Mouse (Mus musculus) intestine, embryonic 16.5 days (tissue): ENCODE measurements around the gene March1. TPM values are rescaled to one million over a fixed set of nuclear protein-coding genes. Genes with fewer than 3 reads are reported as not detected.

Experiments
- ATAC-seq: fragments of 200-750 bp; cut with Nextera tagmentation; 2 replicates; pipeline ENCODE4 v1.8.0; 2017; ENCODE audit warnings: moderate TSS enrichment, moderate library complexity
- H3K27ac ChIP-seq: fragments of 300-500 bp; sonication (generic); 2 replicates; pipeline ENCODE4 v1.5.1; 2014; ENCODE audit warnings: mild to moderate bottlenecking, low read length
- H3K27me3 ChIP-seq: fragments of 300-500 bp; sonication (generic); replicated peaks from 2 replicates; pipeline ENCODE4 v1.6.1; 2014; ENCODE audit warnings: low read length, control low read depth, mixed read lengths; ENCODE audit not compliant: control insufficient read depth, insufficient read depth
- H3K36me3 ChIP-seq: fragments of 300-500 bp; sonication (generic); 2 replicates; pipeline ENCODE4 v1.6.1; 2014; ENCODE audit warnings: low read length, control low read depth; ENCODE audit not compliant: control insufficient read depth, insufficient read depth
- H3K4me1 ChIP-seq: fragments of 300-500 bp; sonication (generic); 2 replicates; pipeline ENCODE4 v1.6.1; 2014; ENCODE audit warnings: low read length, control low read depth, mixed read lengths; ENCODE audit not compliant: control insufficient read depth, insufficient read depth
- H3K4me2 ChIP-seq: fragments of 300-500 bp; sonication (generic); 2 replicates; pipeline ENCODE4 v1.6.1; 2014; ENCODE audit warnings: low read depth, low read length, control low read depth
- H3K4me3 ChIP-seq: fragments of 300-500 bp; sonication (generic); 2 replicates; pipeline ENCODE4 v1.5.1; 2014; ENCODE audit warnings: mild to moderate bottlenecking, low read length
- H3K9ac ChIP-seq: fragments of 300-500 bp; sonication (generic); 2 replicates; pipeline ENCODE4 v1.6.1; 2014; ENCODE audit warnings: low read depth, low read length
- H3K9me3 ChIP-seq: fragments of 300-500 bp; sonication (generic); 2 replicates; pipeline ENCODE4 v1.6.1; 2016; ENCODE audit warnings: low read length, control low read depth; ENCODE audit not compliant: control insufficient read depth
- WGBS: fragments of 180-500 bp; shearing (Covaris S2); extraction: QIAGEN DNeasy Blood & Tissue Kit; methylation state at CpG from one replicate; pipeline ENCODE4 v1.1.7; 2014; 5-methylcytosine and 5-hydroxymethylcytosine counted together
- polyA plus RNA-seq: library from polyadenylated mRNA; unstranded; fragments of >200 nt; fragmentation: Nextera tagmentation; extraction: Ambion mirVana; gene quantifications from 2 replicates; pipeline ENCODE4 v1.2.1, GENCODE M21; 2015

March1 gene
- polyA plus RNA-seq, 1 experiment from 2014 or later = 0.51 TPM

DNA sequence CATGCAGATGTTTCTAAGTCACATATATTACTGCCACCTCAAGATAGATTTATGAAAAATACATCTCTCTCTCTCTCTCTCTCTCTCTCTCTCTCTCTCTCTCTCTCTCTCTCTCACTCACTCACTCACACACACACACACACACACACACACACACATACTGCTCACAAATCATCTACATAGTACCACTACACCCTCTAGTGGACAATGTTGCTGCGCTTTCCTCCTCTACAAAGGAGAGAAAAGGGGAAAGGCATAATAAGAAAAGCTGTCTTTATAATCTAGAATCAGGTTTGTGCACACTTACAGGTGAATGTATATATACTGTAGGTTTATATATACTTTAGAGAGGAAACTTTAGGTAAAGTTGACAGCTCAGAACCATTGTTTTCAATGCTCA, 825.1 kb downstream of the March1 start:
- 39% methylated on average over 1 of the region's 1 CpGs for WGBS
- Histone ChIP-seq H3K9ac (no peak overlapping the region), H3K4me1 (no peaks in the 10 kb centered on the region), H3K9me3 (no peaks in the 10 kb centered on the region), H3K4me3 (no peak overlapping the region), H3K27ac (no peak overlapping the region), H3K27me3 (no peaks in the 10 kb centered on the region), H3K36me3 (no peaks in the 10 kb centered on the region), H3K4me2 (no peak overlapping the region)
- no peak for ATAC-seq

- WGBS = 73% methylated on average over 5 of the region's 5 CpGs
- Histone ChIP-seq H3K4me2 (no peak overlapping the region), H3K9me3 (no peaks in the 10 kb centered on the region), H3K4me3 (no peak overlapping the region), H3K27me3 (no peaks in the 10 kb centered on the region), H3K27ac (no peak overlapping the region), H3K9ac (no peak overlapping the region), H3K36me3 (no peaks in the 10 kb centered on the region), H3K4me1 (no peaks in the 10 kb centered on the region)
- ATAC-seq = no peak
These were observed 826.4 kb downstream of the March1 start for GRCm38 (mm10) chr8:66444141-66444540.

DNA sequence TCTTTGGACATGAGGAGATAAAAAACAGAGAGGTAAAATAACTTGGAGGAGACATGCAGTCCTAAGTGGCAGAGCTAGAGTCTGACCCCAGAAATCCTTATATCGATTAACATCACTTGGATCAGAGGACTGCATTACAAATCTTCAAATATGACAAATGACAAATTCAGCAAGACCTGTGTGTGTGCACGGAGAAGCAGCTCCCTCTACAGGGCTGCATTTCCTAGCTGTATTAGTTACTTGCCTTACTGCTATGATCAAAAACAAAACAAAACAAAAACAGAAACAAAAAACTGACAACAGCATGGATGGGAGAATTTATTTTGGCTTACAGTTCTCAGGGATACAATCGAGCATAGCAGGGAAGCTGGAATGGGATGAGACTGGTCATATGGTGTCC, 827.7 kb downstream of the March1 start:
- WGBS = 72% methylated on average over 3 of the region's 3 CpGs
- Histone ChIP-seq H3K4me3 (no peak overlapping the region), H3K9me3 (no peaks in the 10 kb centered on the region), H3K4me2 (no peak overlapping the region), H3K27ac (no peak overlapping the region), H3K36me3 (no peaks in the 10 kb centered on the region), H3K9ac (no peak overlapping the region), H3K27me3 (no peaks in the 10 kb centered on the region), H3K4me1 (no peaks in the 10 kb centered on the region)
- no peak for ATAC-seq

DNA sequence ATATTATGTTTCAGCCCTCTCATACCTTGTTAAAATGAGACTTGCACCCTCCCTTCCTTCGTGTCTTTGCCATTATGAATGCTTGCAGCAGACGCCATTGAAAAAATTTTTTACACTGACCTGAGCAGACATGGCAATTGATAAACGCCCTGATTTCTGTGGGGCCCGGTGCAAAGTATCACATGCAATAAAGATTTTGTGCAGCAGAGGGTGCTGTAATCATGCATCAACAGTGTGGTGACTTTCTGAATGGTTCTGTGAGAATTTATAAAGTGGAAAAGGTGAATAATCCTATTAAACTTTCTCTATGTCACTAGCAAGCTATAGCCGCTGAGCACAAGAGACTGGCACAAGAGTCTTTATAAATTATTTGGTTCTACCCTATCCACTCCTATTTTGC, 833.0 kb downstream of the March1 start:
- Histone ChIP-seq H3K4me1 (no peaks in the 10 kb centered on the region), H3K4me3 (no peak overlapping the region), H3K27me3 (no peaks in the 10 kb centered on the region), H3K36me3 (no peaks in the 10 kb centered on the region), H3K27ac (no peak overlapping the region), H3K9me3 (no peaks in the 10 kb centered on the region), H3K9ac (no peak overlapping the region), H3K4me2 (no peak overlapping the region)
- no peak for ATAC-seq
- WGBS = 17% methylated on average over 5 of the region's 5 CpGs

- no peak overlapping the region for H3K4me3 ChIP-seq
- no peak overlapping the region for H3K27ac ChIP-seq
- ATAC-seq = no peak
- no peaks in the 10 kb centered on the region for H3K36me3 ChIP-seq
- H3K4me1 ChIP-seq = no peaks in the 10 kb centered on the region
- no peak overlapping the region for H3K9ac ChIP-seq
- no peaks in the 10 kb centered on the region for H3K27me3 ChIP-seq
- no peaks in the 10 kb centered on the region for H3K9me3 ChIP-seq
- no peak overlapping the region for H3K4me2 ChIP-seq
These were observed 839.4 kb downstream of the March1 start for GRCm38 (mm10) chr8:66457057-66457456.

DNA sequence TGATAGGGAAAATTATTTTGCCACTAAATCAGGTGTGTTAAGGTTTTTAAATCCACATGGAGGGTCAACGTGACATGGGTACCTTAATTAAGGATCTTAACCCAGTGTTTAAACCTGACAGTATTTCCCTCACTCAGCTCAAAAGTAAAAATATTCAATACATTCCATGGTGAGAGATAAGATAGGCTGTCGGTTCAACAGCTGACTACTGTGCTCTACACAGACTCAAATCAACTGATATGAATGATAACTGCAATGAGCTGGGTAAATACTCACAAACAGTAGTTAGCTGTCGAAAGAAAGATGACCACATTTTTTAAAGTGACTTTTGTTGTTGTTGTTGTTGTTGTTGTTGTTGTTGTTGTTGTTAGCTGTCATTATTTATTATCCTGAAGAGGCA, 852.1 kb downstream of the March1 start:
- Histone ChIP-seq H3K27ac (no peak overlapping the region), H3K4me3 (no peak overlapping the region), H3K4me2 (no peak overlapping the region), H3K4me1 (no peaks in the 10 kb centered on the region), H3K9me3 (no peaks in the 10 kb centered on the region), H3K36me3 (no peaks in the 10 kb centered on the region), H3K27me3 (no peaks in the 10 kb centered on the region), H3K9ac (no peak overlapping the region)
- ATAC-seq = no peak
- 73% methylated on average over 3 of the region's 3 CpGs for WGBS

GRCm38 (mm10) chr8:66476880-66477279, 859.2 kb downstream of the March1 start:
- Histone ChIP-seq H3K9ac (no peak overlapping the region), H3K36me3 (peaks cover 9% of the 10 kb centered on the region; the same call in 1 of the 2 replicates), H3K4me1 (no peaks in the 10 kb centered on the region), H3K4me3 (no peak overlapping the region), H3K27ac (no peak overlapping the region), H3K4me2 (no peak overlapping the region), H3K27me3 (no peaks in the 10 kb centered on the region), H3K9me3 (no peaks in the 10 kb centered on the region)
- ATAC-seq = no peak
- 96% methylated on average over 3 of the region's 3 CpGs for WGBS

DNA sequence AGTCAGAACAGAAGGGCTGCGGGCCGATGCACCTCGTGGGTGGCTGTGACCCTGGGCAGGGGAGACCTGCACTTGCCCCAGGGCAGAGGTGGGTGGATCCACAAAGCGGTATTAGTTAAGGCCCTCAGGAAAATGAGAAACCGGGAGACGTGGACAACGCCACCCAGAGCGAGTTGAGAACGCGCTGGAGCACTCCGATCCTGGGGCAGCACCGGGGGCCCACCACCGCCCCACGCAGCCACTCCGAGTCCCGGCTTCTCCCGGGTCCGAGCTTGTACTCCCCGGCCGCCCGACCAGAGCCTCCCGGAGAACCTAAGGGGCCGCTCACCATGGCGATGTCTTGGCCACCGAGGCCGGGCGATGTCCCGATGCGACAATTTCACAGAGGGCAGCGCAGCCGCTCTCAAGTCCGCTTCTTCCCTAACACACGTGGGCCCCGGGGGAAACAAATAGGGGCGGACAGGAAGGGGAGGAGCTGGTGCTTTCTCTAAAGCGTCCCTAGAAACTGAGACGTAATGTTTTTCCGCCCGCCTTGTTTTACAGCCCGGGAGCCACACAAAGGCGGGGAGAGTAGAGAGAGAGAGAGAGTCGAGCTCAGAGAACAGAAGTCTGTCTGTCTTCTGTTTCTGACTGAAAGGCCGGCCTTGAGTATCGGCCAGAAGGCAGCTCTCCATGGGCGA, 868.5 kb downstream of the March1 start, which contains the start of gene Tma16:
Gene Tma16, minus strand, starts transcription at position 447 of the 680 bp plus-strand sequence.
- H3K4me3 ChIP-seq = peak within 1 kb of the TSS; percentile 90
- H3K4me1 ChIP-seq = no peaks in the 10 kb centered on the region; the same call in 1 of the 2 replicates
- under 1% methylated on average over 45 of the region's 45 CpGs for whole genome bisulfite sequencing
- no peaks in the 10 kb centered on the region for H3K27me3 ChIP-seq
- peak within 1 kb of the TSS; percentile 89 for H3K9ac ChIP-seq
- H3K4me2 ChIP-seq = peak within 1 kb of the TSS; percentile 74
- no peaks in the 10 kb centered on the region for H3K9me3 ChIP-seq
- H3K27ac ChIP-seq = 0 out of 2 replicates have a peak within 1 kb of the TSS, but pooled peaks have one; percentile 28
- H3K36me3 ChIP-seq = no peaks in the 10 kb centered on the region
- ATAC-seq = peak; percentile 96

GRCm38 (mm10) chr8:66488556-66488955, 870.9 kb downstream of the March1 start:
- H3K9ac ChIP-seq = no peak overlapping the region
- no peaks in the 10 kb centered on the region for H3K27me3 ChIP-seq
- 56% methylated on average over 3 of the region's 3 CpGs for WGBS
- H3K27ac ChIP-seq = no peak overlapping the region
- no peaks in the 10 kb centered on the region for H3K9me3 ChIP-seq
- no peaks in the 10 kb centered on the region; the same call in 1 of the 2 replicates for H3K4me1 ChIP-seq
- no peak for ATAC-seq
- H3K4me2 ChIP-seq = no peak overlapping the region
- H3K36me3 ChIP-seq = no peaks in the 10 kb centered on the region
- H3K4me3 ChIP-seq = no peak overlapping the region

- H3K4me2 ChIP-seq = no peak overlapping the region
- H3K9ac ChIP-seq = no peak overlapping the region
- H3K4me1 ChIP-seq = no peaks in the 10 kb centered on the region
- no peak overlapping the region for H3K27ac ChIP-seq
- WGBS = 76% methylated on average over 4 of the region's 4 CpGs
- H3K9me3 ChIP-seq = no peaks in the 10 kb centered on the region
- no peak for ATAC-seq
- no peaks in the 10 kb centered on the region for H3K36me3 ChIP-seq
- H3K27me3 ChIP-seq = no peaks in the 10 kb centered on the region
- no peak overlapping the region for H3K4me3 ChIP-seq
These were observed 872.9 kb downstream of the March1 start for GRCm38 (mm10) chr8:66490624-66491023.
